Mouse (Mus musculus): ENCODE measurements at regions not wholly inside any gene's neighbourhood (a gene's known extent, or its start where the extent isn't known, plus 50 kb on each side); places are given as distances from the start of the nearest gene placed in this dataset.

DNA sequence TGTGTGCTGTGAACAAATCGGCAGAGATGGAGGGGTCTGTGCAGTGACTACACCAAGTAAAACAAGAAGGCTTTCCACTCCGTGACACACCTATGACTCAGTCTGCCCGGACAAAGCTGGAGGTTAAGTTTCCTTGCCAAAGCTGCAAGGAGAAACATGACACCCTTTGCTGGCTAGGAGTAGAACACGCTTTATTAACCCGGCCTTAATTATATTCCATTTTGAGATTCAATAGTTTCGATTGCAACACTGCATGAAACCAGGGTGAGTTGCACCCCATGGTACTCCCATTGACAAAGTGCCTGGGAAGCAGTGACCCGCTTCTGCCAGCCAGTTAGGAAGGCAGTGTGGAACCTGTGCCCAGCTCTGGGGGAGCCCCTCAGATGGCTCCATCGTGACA, 256.2 kb upstream of the Gm26657 start:
- DNase-seq (ENCODE audit: low read depth, low spot score), result no peak

DNA sequence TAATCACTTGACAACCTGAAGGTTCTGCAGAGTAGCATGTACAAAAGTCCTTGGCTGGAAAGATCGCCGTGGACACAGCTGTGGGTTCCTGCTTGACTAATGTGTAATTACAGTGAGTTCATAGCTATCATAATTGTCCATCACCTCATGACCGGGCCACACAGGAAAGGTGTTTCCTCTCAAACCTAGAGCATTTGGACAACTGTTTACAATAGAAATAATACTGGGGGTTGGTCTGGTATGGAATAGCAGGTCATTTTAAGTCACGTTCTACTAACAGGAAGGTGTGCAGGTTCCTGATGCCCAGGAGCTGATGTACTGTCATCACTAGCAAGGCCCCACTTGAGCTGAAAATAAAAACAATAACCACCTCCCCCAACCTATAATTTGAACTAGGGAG, 283.1 kb upstream of the Gm26657 start:
- DNase-seq (ENCODE audit: low read depth, low spot score), result no peak

DNA sequence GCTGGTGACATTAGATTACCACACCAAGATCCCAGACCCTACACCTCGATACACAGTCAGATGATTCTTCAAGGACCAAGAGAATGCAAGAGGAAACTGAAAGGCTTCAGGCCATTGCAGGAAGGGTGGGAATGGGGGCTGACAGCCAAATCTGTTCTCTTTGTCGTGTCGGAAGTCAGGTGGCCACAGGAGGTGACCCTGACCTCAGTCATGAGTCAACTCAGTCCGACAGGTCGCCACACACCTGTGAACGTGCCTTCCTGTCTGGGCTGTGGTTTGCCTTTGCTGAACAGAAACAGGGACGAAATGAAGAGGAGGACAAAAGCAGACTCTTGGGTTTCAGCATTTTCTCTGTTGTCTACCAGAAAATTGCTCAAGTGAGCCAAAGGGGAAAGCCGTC, 318.3 kb upstream of the Gm26657 start:
- DNase-seq (ENCODE audit: low read depth, low spot score), result no peak

DNA sequence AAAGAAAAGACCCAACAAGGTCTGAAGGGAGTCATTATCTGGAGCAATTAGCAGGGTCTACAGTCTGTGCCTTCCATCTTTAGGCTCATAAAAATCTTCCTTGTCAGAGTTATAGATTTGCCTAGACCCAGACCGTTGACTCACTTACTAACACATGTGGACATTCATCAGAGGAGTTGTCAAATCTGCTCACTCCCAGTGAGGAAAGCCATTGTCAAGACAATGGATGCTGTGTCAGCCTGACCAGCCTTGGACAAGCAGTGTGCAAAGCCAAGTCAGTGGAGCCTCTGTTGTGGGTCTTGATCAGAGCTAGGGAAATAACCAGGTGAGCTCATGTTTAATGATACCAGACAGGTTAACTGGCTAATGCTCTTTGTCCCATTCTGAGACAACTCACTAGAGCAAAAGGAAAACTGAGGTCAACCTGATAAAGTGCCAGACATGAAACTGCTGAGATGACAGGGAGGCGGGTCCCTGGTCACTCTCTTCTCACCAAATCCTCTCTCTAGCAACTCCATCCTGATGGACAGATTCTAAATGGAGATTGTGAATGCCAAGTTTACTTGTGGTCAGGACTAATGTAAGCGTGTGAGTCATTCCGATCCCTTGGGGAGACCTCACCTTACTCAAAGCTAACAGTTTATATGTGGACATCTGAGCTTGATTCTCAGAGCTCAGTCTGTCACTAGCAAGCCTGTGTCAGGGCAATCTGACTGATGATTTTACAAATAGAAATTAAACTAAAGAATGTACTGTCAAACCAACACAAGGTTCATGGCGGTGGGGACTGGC, 320.6 kb upstream of the Gm26657 start:
- DNase-seq (ENCODE audit: low read depth, low spot score), result no peak

DNA sequence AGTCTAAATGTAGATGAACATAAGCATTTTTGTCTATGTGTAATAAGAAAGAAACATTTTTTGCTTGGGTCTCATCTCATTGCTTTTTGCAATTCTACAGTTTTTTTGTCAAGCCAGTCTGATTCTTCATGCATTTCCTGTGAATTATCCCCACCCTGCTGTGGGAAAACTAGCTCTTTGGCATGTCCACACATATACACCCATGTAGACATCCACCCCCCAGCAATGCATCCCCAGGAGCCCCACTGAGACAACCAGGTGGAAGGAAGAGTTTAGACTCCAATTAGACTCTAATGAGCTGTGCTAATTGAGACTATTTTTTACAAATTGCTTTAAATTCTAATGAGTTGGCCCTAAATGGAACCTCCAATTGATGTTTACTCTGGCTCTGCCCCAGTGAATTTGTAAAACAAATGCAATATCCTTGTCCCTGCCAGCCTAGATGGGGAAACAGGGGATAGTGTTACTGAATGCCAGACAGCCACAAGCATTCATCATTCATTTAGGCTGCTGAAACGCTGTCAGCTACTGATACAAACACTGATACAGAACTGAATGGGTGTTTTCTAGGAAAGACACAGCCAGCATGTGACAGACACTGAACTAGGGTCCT, 328.7 kb upstream of the Gm26657 start:
- peak; percentile 59 for DNase-seq (ENCODE audit: low read depth, low spot score)

DNA sequence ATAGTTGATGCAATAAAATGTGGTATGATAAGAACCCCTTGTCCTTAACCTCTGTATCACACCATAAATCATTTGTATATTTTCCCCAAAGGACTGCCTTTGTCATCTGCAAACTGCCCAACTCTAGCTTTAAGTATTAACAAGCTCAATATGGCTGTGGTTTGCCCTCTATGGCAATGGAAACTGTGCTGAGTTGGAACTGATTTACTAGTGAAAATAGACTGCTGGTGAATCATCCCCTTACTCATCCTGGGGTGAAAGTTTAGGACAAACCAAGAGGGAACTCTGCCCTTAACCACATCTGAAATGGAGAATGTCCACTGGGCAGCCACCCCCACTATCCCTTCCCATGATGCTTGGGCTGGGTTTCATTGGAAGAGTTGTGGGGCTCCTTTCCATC, 346.1 kb upstream of the Gm26657 start:
- no peak for DNase-seq (ENCODE audit: low read depth, low spot score)

DNA sequence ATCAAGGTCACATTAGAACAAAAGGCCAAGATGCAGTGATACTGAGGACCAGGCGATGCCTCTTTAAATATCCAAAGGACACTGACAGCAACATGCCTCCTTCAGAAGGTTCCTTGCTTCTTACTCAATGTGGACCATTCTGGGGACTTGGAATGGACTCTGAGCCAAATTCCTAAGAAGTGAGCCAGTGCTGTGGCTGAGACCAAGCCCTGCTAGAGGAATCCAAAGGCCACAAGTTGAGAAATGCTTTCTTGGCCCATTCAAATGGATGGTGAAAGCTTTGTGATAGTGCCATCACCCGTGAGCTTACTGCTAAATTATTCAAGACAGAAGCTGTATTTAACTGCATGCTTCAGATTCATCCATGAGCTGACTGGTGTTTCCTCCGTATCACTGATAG, 352.8 kb upstream of the Gm26657 start:
- no peak for DNase-seq (ENCODE audit: low read depth, low spot score)

DNA sequence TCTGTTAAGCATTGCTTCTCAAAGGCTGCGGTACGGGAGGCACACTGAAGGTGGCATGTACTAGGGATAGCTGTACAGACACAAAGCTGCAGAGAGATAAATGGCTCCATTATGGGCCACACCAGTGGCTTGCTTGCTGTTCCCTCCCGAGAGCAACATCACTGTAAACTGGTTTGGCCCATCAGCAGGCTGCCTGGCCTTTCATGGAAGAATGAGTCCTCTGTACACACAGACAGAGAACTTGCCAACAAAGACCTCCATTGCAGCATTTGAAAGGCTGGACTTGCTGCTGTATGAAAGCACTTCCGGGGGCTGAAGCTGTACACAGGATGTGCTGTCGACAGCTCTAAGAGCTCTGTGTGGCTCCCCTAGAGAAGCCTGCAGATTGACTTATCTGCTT, 364.1 kb upstream of the Gm26657 start:
- DNase-seq (ENCODE audit: low read depth, low spot score), result no peak

DNA sequence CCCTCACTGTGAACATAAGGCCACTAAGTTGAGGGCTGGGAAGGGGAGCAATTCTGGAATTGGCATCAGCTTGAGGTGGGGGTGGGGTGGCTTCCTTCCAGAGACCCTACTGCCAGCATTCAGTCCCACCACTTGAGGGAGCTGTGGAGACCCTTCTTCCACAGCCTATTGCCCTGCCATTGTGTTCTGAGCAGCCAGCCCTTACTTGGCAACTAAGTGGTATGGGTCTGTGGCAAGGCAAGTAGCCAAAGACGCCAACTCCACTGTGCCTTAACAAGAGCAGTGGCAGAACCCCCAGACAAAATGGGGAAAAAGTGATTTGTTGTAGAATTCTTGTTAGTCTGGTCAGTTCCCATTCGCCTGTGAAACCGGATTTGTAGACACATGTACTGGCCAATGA, 365.4 kb upstream of the Gm26657 start:
- no peak for DNase-seq (ENCODE audit: low read depth, low spot score)

DNA sequence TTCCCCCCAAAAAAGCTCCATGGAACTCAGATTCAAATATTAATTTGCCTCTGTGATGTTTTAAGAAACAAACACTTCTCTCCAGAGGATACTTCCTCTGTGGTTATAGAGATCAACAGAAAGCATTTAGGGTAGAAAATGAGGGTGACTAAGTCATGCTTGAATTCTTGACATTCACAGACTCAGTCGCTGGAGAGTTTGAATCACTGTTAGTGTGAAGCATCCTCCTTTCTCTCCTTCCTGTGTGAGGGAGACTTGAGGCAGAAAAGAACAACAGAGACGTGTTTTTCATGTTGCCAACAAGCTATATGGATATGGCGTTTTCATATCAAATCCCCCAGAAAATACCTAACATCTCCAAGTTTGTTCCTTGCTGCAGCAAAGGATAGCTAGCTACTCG, 366.1 kb upstream of the Gm26657 start:
- no peak for DNase-seq (ENCODE audit: low read depth, low spot score)

DNA sequence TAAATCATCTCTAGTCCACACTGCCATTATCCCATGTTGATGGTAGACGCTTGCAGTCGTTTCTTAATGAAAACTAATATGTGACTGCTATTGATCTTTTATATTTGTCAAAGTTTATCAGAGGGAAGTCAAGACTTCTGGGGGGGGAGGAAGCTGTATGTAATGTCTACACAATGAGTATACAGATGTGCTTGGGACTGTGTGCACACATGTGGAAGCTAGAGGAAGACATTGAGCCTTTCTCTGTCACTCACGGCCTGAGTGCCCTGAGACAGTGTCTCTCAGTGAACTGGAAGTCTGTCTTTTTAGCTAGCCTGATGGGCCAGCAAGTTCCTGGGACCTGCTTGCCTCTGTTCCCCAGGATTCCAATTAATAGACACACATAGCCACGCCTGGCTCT, 366.7 kb upstream of the Gm26657 start:
- DNase-seq (ENCODE audit: low read depth, low spot score), result no peak

DNA sequence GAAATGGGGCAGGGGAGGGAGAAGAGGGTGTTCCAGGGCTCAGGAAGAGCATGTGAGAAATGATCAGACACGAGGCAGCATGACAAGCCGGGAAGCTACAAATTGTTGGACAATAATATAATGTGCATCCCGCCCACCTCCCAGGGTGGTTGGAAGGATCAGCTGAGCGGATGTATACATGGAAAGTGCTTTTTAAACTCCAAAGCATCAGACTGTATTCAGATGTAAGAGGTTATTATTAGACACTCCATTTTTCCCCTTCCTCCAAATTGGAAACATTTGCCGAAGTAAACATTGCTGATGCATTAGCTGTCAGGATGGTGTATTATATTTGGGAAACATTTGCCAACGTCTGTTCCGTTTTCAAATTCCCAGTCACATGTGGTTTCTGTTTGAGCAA, 367.2 kb upstream of the Gm26657 start:
- no peak for DNase-seq (ENCODE audit: low read depth, low spot score)

DNA sequence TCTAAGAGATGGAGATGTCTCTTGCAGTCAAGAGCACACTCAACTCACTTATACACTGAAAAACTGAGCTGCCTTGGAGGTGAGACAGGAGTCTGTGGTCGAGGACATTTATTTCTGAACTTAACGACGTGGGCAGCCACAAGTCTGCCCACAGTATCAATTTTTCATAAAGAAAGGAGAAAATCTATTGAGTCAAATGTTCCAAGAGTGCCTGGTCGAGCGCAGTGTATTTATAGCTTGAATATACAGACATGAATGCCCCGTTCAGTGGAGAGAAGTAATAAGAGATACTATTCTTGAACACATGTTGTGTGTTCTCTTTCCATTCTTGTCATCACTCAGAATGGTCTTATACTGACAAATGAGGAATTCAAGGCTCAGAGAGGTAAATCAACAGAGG, 375.3 kb upstream of the Gm26657 start:
- no peak for DNase-seq (ENCODE audit: low read depth, low spot score)

DNA sequence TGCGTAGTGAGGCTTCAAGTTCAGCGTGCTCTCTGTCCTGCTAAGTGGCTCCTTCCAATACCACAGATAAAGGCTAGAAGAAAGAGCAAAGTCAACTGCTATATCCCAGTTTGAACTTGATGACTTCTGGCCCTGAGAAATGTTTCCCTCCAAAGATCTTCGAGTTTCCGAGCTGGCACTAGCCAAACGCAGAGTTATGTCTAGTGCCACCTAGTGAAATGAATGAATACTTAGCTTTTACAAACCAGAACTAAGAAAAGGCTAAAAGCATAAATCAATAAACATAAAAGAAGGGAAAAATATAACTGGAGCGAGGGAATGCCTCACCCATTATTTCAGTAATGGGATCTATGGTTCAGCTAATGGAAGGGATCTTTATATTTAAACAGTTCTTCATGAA, 377.7 kb upstream of the Gm26657 start:
- no peak for DNase-seq (ENCODE audit: low read depth, low spot score)

DNA sequence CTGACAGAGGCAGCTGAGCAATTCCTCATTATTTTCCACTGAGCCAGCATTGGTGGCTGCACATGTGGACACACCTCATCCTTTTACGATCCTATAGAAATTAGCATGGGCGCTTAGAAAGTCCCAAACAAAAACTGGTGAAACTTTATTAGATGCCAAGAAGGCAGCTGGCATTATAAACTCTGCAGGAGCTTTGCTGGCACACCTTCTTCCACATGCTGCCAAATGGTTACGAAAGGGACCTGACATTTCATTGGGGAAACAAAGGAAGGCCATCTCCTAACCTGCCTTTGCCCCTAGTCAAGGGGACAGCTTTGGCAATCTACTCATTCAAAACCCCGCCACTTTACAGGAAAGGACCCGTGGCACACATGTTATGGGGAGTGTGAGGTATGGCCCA, 390.7 kb upstream of the Gm26657 start:
- no peak for DNase-seq (ENCODE audit: low read depth, low spot score)

DNA sequence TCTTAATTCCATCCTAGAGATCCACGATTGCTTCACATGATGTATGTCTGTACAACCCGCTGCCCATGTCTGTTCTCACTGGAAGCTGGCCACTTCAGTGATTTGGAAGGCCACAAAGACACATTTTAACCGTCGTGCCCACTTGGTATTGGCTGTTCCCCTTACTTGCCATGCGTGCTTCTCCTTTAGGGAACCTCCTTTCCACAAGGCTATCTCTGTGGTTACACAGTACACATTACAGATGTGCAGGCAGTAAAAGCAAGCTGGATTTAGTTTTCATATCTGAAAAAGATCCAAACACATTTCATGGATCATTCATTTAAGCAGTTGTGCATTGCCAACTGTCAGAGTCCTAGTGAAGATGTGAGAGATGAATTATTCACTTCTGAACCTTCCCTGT, 414.7 kb upstream of the Gm26657 start:
- DNase-seq (ENCODE audit: low read depth, low spot score), result no peak

DNA sequence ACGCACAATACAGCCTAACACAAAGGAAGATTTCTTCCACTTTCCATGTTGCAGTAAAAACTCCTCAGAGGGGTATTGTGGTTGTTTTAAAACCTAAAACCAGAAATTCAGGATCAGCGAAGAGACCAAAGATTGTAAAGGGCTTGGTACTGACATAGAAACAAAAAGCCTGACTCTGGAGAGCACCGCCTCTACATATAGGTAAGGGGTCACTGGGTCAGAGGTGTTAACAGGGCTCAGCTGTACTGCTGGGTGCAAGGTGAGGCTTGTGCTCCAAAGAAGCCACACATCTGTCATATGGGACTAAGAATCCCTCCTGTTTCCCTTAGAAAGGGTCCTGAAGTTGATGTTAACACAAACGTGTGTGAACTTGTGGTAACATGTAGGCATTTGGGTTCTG, 420.7 kb upstream of the Gm26657 start:
- DNase-seq (ENCODE audit: low read depth, low spot score), result no peak

DNA sequence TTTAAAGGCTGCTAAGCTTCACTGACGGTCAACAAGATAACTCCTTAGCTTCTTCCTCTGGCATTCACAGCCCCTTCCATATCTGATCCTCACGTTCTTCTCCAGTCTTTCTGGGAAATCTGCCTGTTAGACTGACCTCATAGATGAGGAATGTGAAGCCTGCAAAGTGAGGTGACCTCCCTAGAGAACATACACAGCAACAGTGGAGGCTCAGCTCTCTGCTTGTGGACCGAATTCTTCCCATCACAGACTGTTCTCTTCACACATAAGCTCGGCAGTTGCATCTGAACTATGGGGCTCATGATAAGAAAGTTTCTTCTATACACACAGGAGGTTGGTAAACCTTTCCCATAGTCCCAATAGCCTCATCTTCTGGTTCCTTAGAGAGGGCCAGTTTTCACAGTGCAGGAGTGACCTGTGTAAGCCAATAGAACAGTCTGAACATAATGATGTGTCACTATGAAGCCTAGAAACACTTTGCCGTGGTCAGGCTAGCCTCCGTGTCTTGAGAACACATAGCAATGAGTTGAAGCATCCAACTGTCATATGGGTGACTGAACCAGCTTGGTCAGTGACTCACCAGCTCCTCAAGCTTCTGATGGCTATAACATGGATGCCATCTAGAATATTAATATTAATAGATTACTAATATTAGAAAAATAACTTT, 434.1 kb upstream of the Gm26657 start:
- no peak for DNase-seq (ENCODE audit: low read depth, low spot score)

DNA sequence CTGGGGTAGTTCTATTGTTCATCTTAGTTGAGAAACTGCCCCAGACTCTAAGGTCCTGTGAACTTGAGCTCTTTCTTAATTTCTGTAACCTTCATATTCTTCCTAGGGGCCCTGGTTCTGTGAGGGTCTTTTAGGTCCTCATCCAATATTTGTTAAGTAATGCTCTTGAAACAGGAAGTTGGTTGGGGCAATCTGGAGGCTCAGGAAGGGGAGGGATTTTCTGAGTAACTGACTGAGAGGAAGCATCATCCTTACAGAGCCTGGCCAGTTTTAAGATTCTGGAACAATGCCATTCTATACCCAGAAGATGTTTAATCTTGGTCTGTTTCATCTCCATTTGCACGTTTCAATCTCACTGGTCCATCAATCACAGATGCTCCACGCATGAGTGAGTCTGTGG, 435.6 kb upstream of the Gm26657 start:
- DNase-seq (ENCODE audit: low read depth, low spot score), result no peak

DNA sequence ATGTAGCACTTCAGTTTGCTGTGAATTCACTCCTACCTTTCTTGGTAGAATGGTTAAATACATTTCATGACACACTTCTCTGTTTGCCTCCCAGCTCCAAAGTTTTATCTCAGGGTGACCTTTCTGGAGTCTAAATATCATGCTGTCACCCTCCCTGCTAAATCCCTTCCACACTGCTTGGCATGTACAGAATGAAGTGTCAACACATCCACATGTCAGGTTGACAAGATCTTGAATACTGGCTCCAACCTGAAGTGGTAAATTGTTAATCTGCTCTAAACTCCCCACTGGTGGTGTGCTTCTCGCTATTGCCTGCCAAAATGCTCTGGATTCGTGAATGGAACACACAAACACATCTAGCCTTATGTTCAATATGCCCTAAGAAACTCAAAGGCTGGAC, 451.9 kb upstream of the Gm26657 start:
- DNase-seq (ENCODE audit: low read depth, low spot score), result no peak

DNA sequence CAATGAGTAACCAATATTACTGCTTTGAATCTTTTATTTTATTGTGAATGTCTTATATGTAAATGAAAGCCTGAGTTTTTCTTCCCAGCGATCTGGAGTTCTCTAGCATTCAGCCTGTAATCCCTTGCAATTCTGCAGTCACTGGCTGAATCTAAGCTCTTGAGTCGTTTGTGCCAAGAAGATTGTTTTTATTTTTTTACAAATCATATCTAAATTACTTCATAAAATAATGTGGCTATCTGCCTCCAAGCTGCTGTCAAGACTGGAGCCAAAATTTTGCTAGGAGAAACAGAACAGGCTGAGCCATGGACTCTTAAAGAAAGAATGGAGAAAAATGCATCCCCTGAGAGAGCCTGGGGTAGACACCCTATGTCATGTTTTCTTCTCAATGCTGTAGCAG, 455.4 kb upstream of the Gm26657 start:
- no peak for DNase-seq (ENCODE audit: low read depth, low spot score)

DNA sequence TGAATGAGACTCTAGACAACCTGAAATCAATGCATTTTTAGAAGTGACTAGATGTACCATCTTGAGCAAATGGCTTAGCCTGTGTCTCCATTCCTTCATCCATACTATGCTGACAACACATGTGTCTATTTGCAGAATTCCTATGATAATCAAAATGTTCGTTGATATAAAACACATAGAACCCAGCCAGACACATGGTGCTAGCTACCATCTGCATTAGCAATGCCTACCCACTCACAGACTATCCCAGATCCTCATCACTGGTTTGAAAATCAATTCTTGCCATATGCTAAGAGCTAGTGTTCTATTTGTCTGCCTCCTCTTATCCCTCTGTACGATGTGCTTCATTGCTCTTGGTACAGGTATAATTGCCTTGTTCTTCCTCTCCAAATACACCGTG, 464.0 kb upstream of the Gm26657 start:
- DNase-seq (ENCODE audit: low read depth, low spot score), result no peak

DNA sequence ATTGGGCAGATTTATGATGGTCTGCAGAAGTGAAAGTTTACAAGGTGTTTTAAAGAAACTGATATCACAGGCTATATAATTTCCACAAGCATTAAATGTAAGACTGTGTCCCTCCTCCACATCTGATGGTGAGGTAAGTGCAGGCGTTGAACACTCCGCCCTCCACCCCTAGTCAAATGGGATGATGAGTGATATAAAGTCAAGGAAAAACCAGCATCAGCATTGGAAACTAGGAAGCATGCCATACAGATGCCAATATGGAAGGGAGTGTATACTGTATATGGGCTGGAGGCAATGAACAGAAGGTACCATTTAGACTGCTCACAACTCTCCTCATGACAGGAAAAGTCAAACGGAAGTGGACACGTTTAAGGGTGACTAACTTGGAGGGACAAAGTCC, 468.5 kb upstream of the Gm26657 start:
- no peak for DNase-seq (ENCODE audit: low read depth, low spot score)
